Mouse (Mus musculus): ENCODE measurements around the gene Prr14l. TPM values are rescaled to one million over a fixed set of nuclear protein-coding genes. Genes with fewer than 3 reads are reported as not detected.

Gene Prr14l
- polyA plus RNA-seq, 1 experiment from 2014 or later, result 14.1 TPM

Other genes starting within 250 kb of the Prr14l start
- gene Yes1, start 243.1 kb downstream of the Prr14l start, polyA plus RNA-seq (2014; fragmentation: Nextera tagmentation; extraction: Ambion mirVana), result 29.4 and 31.2 TPM in 2 replicates
- gene Pisd, start 68.6 kb downstream of the Prr14l start, polyA plus RNA-seq (2014; fragmentation: Nextera tagmentation; extraction: Ambion mirVana), result 49.2 TPM in 2 replicates
- gene Gm20671, start 27.1 kb downstream of the Prr14l start, polyA plus RNA-seq (2014; fragmentation: Nextera tagmentation; extraction: Ambion mirVana), result not detected in 2 replicates
- gene Depdc5, start 9.4 kb upstream of the Prr14l start, polyA plus RNA-seq (2014; fragmentation: Nextera tagmentation; extraction: Ambion mirVana), result 17.1 and 17.5 TPM in 2 replicates
- 438 and 448 TPM in 2 replicates for gene Ywhah, start 164.6 kb upstream of the Prr14l start, polyA plus RNA-seq (2014; fragmentation: Nextera tagmentation; extraction: Ambion mirVana)
- not detected in 2 replicates for gene Slc5a1, start 250.0 kb upstream of the Prr14l start, polyA plus RNA-seq (2014; fragmentation: Nextera tagmentation; extraction: Ambion mirVana)